Mouse (Mus musculus) ovary, adult 18-20 months (tissue): Measurements from ENCODE around the gene Gm45521.

Experiments
- DNase-seq: peaks from one replicate; pipeline ENCODE4 v3.0.0; 2022; ENCODE audit warnings: low spot score, mixed read lengths

The Gm45521 gene

GRCm38 (mm10) chr14:7952610-7953254, 4.4 kb upstream of the Gm45521 start:
- peak; percentile 43 for DNase-seq

- no peak for DNase-seq
Observed at GRCm38 (mm10) chr14:7954071-7954471, 3.0 kb upstream of the Gm45521 start.

GRCm38 (mm10) chr14:7956427-7956826, 661 bp upstream of the Gm45521 start:
- DNase-seq = no peak

- no peak for DNase-seq
Observed at GRCm38 (mm10) chr14:7960616-7961015, 3.5 kb downstream of the Gm45521 start.

- DNase-seq = no peak
Observed at GRCm38 (mm10) chr14:7961714-7962113, 4.6 kb downstream of the Gm45521 start.

GRCm38 (mm10) chr14:7962626-7963025, 5.5 kb downstream of the Gm45521 start:
- no peak for DNase-seq

GRCm38 (mm10) chr14:7963160-7963559, 6.1 kb downstream of the Gm45521 start:
- DNase-seq = no peak

GRCm38 (mm10) chr14:7964219-7964889, 7.3 kb downstream of the Gm45521 start:
- no peak for DNase-seq

- DNase-seq = no peak
Observed at GRCm38 (mm10) chr14:7971889-7972493, 14.9 kb downstream of the Gm45521 start.

- no peak for DNase-seq
Observed at GRCm38 (mm10) chr14:7974643-7975042, 17.6 kb downstream of the Gm45521 start.

GRCm38 (mm10) chr14:7975177-7975576, 18.1 kb downstream of the Gm45521 start:
- no peak for DNase-seq

GRCm38 (mm10) chr14:7977471-7977870, 20.4 kb downstream of the Gm45521 start:
- DNase-seq = no peak

GRCm38 (mm10) chr14:7978183-7978582, 21.1 kb downstream of the Gm45521 start:
- DNase-seq = no peak

- no peak for DNase-seq
Observed at GRCm38 (mm10) chr14:7981226-7981625, 24.1 kb downstream of the Gm45521 start.

GRCm38 (mm10) chr14:7986913-7987312, 29.8 kb downstream of the Gm45521 start:
- no peak for DNase-seq

GRCm38 (mm10) chr14:7989371-7989770, 32.3 kb downstream of the Gm45521 start:
- DNase-seq = no peak

GRCm38 (mm10) chr14:7989961-7990360, 32.9 kb downstream of the Gm45521 start:
- no peak for DNase-seq

- DNase-seq = no peak
Observed at GRCm38 (mm10) chr14:7991108-7991776, 34.2 kb downstream of the Gm45521 start.

- DNase-seq = no peak
Observed at GRCm38 (mm10) chr14:7992158-7992557, 35.1 kb downstream of the Gm45521 start.

- no peak for DNase-seq
Observed at GRCm38 (mm10) chr14:7994271-7994767, 37.2 kb downstream of the Gm45521 start, which contains the start of gene Dnase1l3. Dnase1l3 (minus strand) TSS chr14:7994573.

- peak; percentile 73 for DNase-seq
Observed at GRCm38 (mm10) chr14:7997255-7997696, 40.2 kb downstream of the Gm45521 start.

- no peak for DNase-seq
Observed at GRCm38 (mm10) chr14:7999030-7999429, 41.9 kb downstream of the Gm45521 start.
